Mouse (Mus musculus): ENCODE measurements around the gene Slc4a4. TPM values are rescaled to one million over a fixed set of nuclear protein-coding genes. Genes with fewer than 3 reads are reported as not detected.
A peak's percentile ranks its signal among the peaks of the same experiment; 100 is the strongest.

Slc4a4 gene
- total and polyA plus RNA-seq, 2 experiments, result 12.0 to 30.2 TPM

- peak; percentile 78 for DNase-seq (ENCODE audit: extremely low read depth, low read depth, low spot score)
- Histone ChIP-seq H3K36me3 (ENCODE audit: control insufficient read depth, insufficient read depth, low read length) (no peaks in the 10 kb centered on the region), H3K9ac (ENCODE audit: low read depth, low read length) (peak overlapping the region; percentile 21; the same call in 1 of the 2 replicates), H3K27me3 (ENCODE audit: control insufficient read depth, insufficient read depth, low read length) (no peaks in the 10 kb centered on the region), H3K27ac (replicated peaks; ENCODE audit: insufficient read depth, low read depth, low read length) (peak overlapping the region; percentile 91), H3K4me1 (ENCODE audit: control insufficient read depth, insufficient read depth, low read length) (peaks cover 12% of the 10 kb centered on the region), H3K79me2 (ENCODE audit: control insufficient read depth, insufficient read depth, low read length) (peaks cover 13% of the 10 kb centered on the region), H3K4me3 (ENCODE audit: insufficient read depth, low read depth, low read length) (no peak overlapping the region)
- 46% methylated on average over 3 of the region's 3 CpGs for WGBS
- no peak for TF ChIP-seq POLR2A (IDR thresholded peaks at IDR 0.05; ENCODE audit: extremely low read depth, insufficient read depth, low read length)
- no peak for TF ChIP-seq CTCF (IDR thresholded peaks at IDR 0.05; ENCODE audit: low read depth, low read length)
These were observed 30.6 kb downstream of the Slc4a4 start for GRCm38 (mm10) chr5:88917221-88917620.

GRCm38 (mm10) chr5:88917630-88918029, 31.0 kb downstream of the Slc4a4 start:
- TF ChIP-seq POLR2A (IDR thresholded peaks at IDR 0.05; ENCODE audit: extremely low read depth, insufficient read depth, low read length), result no peak
- no peak for TF ChIP-seq CTCF (IDR thresholded peaks at IDR 0.05; ENCODE audit: low read depth, low read length)
- Histone ChIP-seq H3K79me2 (ENCODE audit: control insufficient read depth, insufficient read depth, low read length) (peaks cover 10% of the 10 kb centered on the region), H3K4me1 (ENCODE audit: control insufficient read depth, insufficient read depth, low read length) (peaks cover 12% of the 10 kb centered on the region), H3K36me3 (ENCODE audit: control insufficient read depth, insufficient read depth, low read length) (no peaks in the 10 kb centered on the region), H3K27ac (replicated peaks; ENCODE audit: insufficient read depth, low read depth, low read length) (peak overlapping the region; percentile 91), H3K9ac (ENCODE audit: low read depth, low read length) (peak overlapping the region; percentile 21; the same call in 1 of the 2 replicates), H3K27me3 (ENCODE audit: control insufficient read depth, insufficient read depth, low read length) (no peaks in the 10 kb centered on the region), H3K4me3 (ENCODE audit: insufficient read depth, low read depth, low read length) (no peak overlapping the region)
- WGBS, result 38% methylated on average over 10 of the region's 10 CpGs
- peak; percentile 64 for DNase-seq (ENCODE audit: extremely low read depth, low read depth, low spot score)

- Histone ChIP-seq H3K9ac (ENCODE audit: low read depth, low read length) (no peak overlapping the region), H3K4me3 (ENCODE audit: insufficient read depth, low read depth, low read length) (no peak overlapping the region), H3K79me2 (ENCODE audit: control insufficient read depth, insufficient read depth, low read length) (peaks cover 8% of the 10 kb centered on the region), H3K27ac (replicated peaks; ENCODE audit: insufficient read depth, low read depth, low read length) (no peak overlapping the region), H3K27me3 (ENCODE audit: control insufficient read depth, insufficient read depth, low read length) (no peaks in the 10 kb centered on the region), H3K4me1 (ENCODE audit: control insufficient read depth, insufficient read depth, low read length) (peaks cover 12% of the 10 kb centered on the region), H3K36me3 (ENCODE audit: control insufficient read depth, insufficient read depth, low read length) (no peaks in the 10 kb centered on the region)
- peak; percentile 33 for DNase-seq (ENCODE audit: extremely low read depth, low read depth, low spot score)
- no peak for TF ChIP-seq POLR2A (IDR thresholded peaks at IDR 0.05; ENCODE audit: extremely low read depth, insufficient read depth, low read length)
- TF ChIP-seq CTCF (IDR thresholded peaks at IDR 0.05; ENCODE audit: low read depth, low read length), result no peak
- 67% methylated on average over 9 of the region's 9 CpGs for WGBS
These were observed 31.9 kb downstream of the Slc4a4 start for GRCm38 (mm10) chr5:88918538-88918937.

GRCm38 (mm10) chr5:88925576-88925975, 39.0 kb downstream of the Slc4a4 start:
- Histone ChIP-seq H3K36me3 (ENCODE audit: control insufficient read depth, insufficient read depth, low read length) (no peaks in the 10 kb centered on the region), H3K9ac (ENCODE audit: low read depth, low read length) (no peak overlapping the region), H3K4me3 (ENCODE audit: insufficient read depth, low read depth, low read length) (no peak overlapping the region), H3K27ac (replicated peaks; ENCODE audit: insufficient read depth, low read depth, low read length) (no peak overlapping the region; the same call in 1 of the 2 replicates), H3K27me3 (ENCODE audit: control insufficient read depth, insufficient read depth, low read length) (no peaks in the 10 kb centered on the region), H3K79me2 (ENCODE audit: control insufficient read depth, insufficient read depth, low read length) (peaks cover 4% of the 10 kb centered on the region; the same call in 1 of the 2 replicates), H3K4me1 (ENCODE audit: control insufficient read depth, insufficient read depth, low read length) (peaks cover 39% of the 10 kb centered on the region)
- peak; percentile 92 for DNase-seq (ENCODE audit: extremely low read depth, low read depth, low spot score)
- 31% methylated on average over 5 of the region's 5 CpGs for WGBS
- TF ChIP-seq POLR2A (IDR thresholded peaks at IDR 0.05; ENCODE audit: extremely low read depth, insufficient read depth, low read length) (no peak), CTCF (IDR thresholded peaks at IDR 0.05; ENCODE audit: low read depth, low read length) (no peak)

- Histone ChIP-seq H3K79me2 (ENCODE audit: control insufficient read depth, insufficient read depth, low read length) (no peaks in the 10 kb centered on the region; the same call in 1 of the 2 replicates), H3K4me3 (ENCODE audit: insufficient read depth, low read depth, low read length) (no peak overlapping the region), H3K27ac (replicated peaks; ENCODE audit: insufficient read depth, low read depth, low read length) (peak overlapping the region; percentile 66), H3K27me3 (ENCODE audit: control insufficient read depth, insufficient read depth, low read length) (no peaks in the 10 kb centered on the region), H3K36me3 (ENCODE audit: control insufficient read depth, insufficient read depth, low read length) (no peaks in the 10 kb centered on the region), H3K4me1 (ENCODE audit: control insufficient read depth, insufficient read depth, low read length) (peaks cover 47% of the 10 kb centered on the region), H3K9ac (ENCODE audit: low read depth, low read length) (no peak overlapping the region)
- peak; percentile 80 for DNase-seq (ENCODE audit: extremely low read depth, low read depth, low spot score)
- peak; percentile 45; the same call in 1 of the 2 replicates for TF ChIP-seq CTCF (IDR thresholded peaks at IDR 0.05; ENCODE audit: low read depth, low read length)
- TF ChIP-seq POLR2A (IDR thresholded peaks at IDR 0.05; ENCODE audit: extremely low read depth, insufficient read depth, low read length), result no peak
- 17% methylated on average over 13 of the region's 13 CpGs for WGBS
These were observed 41.7 kb downstream of the Slc4a4 start for GRCm38 (mm10) chr5:88928201-88928916.
